Mouse (Mus musculus): ENCODE data around the gene Rtf2.

DNA sequence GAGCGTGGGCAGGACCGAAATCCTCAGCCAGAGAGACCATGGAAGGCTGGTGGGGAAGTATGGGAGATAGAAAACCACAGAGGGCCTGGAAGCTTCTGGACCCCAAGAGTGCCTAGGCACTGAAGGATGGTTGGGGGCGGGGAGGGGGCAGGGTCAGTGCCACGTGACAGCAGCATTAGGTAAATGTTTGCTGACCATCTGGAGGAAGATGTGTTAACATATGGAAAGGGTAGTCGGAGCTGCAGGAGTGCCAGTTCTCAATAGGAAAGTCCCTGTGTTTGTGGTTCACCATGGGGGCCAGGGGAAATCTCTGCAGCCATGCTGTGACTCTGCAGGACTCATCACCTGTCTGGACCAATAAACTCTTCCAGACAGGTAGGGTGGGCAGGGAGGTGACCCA is 26.5 kb upstream of the Rtf2 start:
- no peak for TF ChIP-seq GATA1 (IDR thresholded peaks at IDR 0.05; ENCODE audit: borderline replicate concordance, low read length)
- no peak for TF ChIP-seq FLI1 (IDR thresholded peaks at IDR 0.05; ENCODE audit: low read length)

Data from megakaryocyte, embryonic 14.5 days (primary cell).